Mouse (Mus musculus) hindbrain, embryonic 14.5 days (tissue): ENCODE measurements around the gene Pdzrn3. TPM values are rescaled to one million over a fixed set of nuclear protein-coding genes. Genes with fewer than 3 reads are reported as not detected.

Experiments
- ATAC-seq: fragments of 200-750 bp; cut with Nextera tagmentation; 2 replicates; pipeline ENCODE4 v1.8.0; 2017; ENCODE audit warnings: moderate number of reproducible peaks, mild to moderate bottlenecking, moderate TSS enrichment, moderate library complexity; ENCODE audit not compliant: low FRiP score
- DNase-seq: peaks from one replicate; pipeline ENCODE4 v3.0.0-alpha.2; 2015; ENCODE audit warnings: low spot score
- H3K27ac ChIP-seq: fragments of 300-500 bp; sonication (generic); 2 replicates; pipeline ENCODE4 v1.5.1; 2014; ENCODE audit warnings: mild to moderate bottlenecking, moderate library complexity
- H3K27me3 ChIP-seq: fragments of 300-500 bp; sonication (generic); 2 replicates; pipeline ENCODE4 v1.6.1; 2014; ENCODE audit warnings: mild to moderate bottlenecking, low read length, mixed read lengths; ENCODE audit not compliant: control insufficient read depth, insufficient read depth
- H3K36me3 ChIP-seq: fragments of 300-500 bp; sonication (generic); replicated peaks from 2 replicates; pipeline ENCODE4 v1.6.1; 2014; ENCODE audit not compliant: control insufficient read depth, insufficient read depth
- H3K4me1 ChIP-seq: fragments of 300-500 bp; sonication (generic); replicated peaks from 2 replicates; pipeline ENCODE4 v1.6.1; 2014; ENCODE audit warnings: antibody characterized with exemption, low read length, mixed read lengths; ENCODE audit not compliant: control insufficient read depth, insufficient read depth
- H3K4me2 ChIP-seq: fragments of 300-500 bp; sonication (generic); replicated peaks from 2 replicates; pipeline ENCODE4 v1.6.1; 2014; ENCODE audit warnings: mild to moderate bottlenecking, moderate library complexity
- H3K4me3 ChIP-seq: fragments of 300-500 bp; sonication (generic); replicated peaks from 2 replicates; pipeline ENCODE4 v1.5.1; 2014; ENCODE audit warnings: mild to moderate bottlenecking, low read length
- H3K9ac ChIP-seq: fragments of 300-500 bp; sonication (generic); 2 replicates; pipeline ENCODE4 v1.6.1; 2014
- H3K9me3 ChIP-seq: fragments of 300-500 bp; sonication (generic); 2 replicates; pipeline ENCODE4 v1.6.1; 2016; ENCODE audit warnings: low read length; ENCODE audit not compliant: control insufficient read depth
- WGBS: fragments of 180-500 bp; shearing (Covaris S2); extraction: QIAGEN DNeasy Blood & Tissue Kit; methylation state at CpG from one replicate; pipeline ENCODE4 v1.1.7; 2014; 5-methylcytosine and 5-hydroxymethylcytosine counted together
- polyA plus RNA-seq: library from polyadenylated mRNA; unstranded; fragments of >200 nt; fragmentation: Nextera tagmentation; extraction: Ambion mirVana; gene quantifications from 2 replicates; pipeline ENCODE4 v1.2.1, GENCODE M21; 2014

Pdzrn3 gene
- polyA plus RNA-seq, 1 experiment from 2014 or later: 23.2 TPM

DNA sequence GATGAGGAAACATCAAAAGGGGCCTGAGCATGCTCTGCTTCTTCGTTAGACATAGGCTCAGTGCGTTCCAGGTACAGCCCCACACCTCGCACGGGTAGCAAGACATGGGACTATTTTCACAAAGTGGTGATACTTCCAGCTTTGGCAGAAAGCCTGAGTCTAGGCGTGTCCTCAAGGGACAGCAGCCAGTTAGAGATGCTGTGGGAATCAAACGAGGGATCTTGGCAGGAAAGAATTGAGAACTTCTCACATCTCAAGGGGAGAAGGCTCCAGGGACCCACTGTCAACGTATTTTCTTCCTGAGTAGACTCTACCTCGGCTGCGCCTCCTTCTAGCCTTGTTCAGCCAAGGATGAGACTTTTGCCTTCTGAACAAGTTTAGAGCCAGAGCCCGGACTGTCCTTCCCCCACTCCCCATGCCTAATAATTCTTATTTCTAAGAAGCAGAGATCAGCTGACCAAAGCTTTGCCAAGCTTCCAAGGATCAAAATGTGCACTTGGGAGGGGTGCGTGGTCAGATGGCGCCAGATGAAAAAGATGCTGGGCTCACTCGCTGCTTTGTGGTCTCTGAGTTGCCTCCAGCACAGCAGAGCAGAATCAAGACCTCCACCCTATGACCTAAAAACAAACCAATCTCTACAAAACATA lies 99.3 kb downstream of the Pdzrn3 start:
- DNase-seq: no peak
- Histone ChIP-seq H3K9ac (no peak overlapping the region), H3K4me2 (no peak overlapping the region), H3K4me3 (no peak overlapping the region), H3K4me1 (peaks cover 20% of the 10 kb centered on the region; the same call in 1 of the 2 replicates), H3K36me3 (no peaks in the 10 kb centered on the region), H3K27ac (no peak overlapping the region), H3K9me3 (no peaks in the 10 kb centered on the region), H3K27me3 (peaks cover 4% of the 10 kb centered on the region; the same call in 1 of the 2 replicates)
- 72% methylated on average over 13 of the region's 13 CpGs for WGBS
- no peak for ATAC-seq

DNA sequence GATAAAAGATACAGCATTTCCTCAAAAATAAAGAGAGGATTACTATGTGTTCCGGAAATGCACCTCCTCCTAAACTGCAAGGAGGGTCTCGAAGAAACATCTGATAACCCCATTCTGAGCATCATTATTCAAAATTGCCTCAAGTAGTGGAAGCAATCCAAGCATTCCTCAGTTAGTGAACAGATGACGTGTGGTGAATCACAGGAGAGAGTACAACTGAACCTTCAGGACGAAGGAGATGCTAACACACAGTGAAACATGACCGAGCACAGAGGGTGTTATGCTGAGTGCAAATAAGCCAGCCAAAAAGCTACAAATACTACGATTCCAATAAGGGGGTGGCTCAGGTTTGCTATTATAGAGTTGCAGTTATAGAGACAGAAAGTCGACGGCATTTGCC lies 101.4 kb downstream of the Pdzrn3 start:
- H3K9me3 ChIP-seq: no peaks in the 10 kb centered on the region
- H3K4me2 ChIP-seq: no peak overlapping the region
- DNase-seq: no peak
- H3K9ac ChIP-seq: no peak overlapping the region
- H3K27ac ChIP-seq: no peak overlapping the region
- H3K27me3 ChIP-seq: peaks cover 13% of the 10 kb centered on the region; the same call in 1 of the 2 replicates
- no peak for ATAC-seq
- no peaks in the 10 kb centered on the region for H3K36me3 ChIP-seq
- H3K4me1 ChIP-seq: peaks cover 13% of the 10 kb centered on the region; the same call in 1 of the 2 replicates
- 81% methylated on average over 8 of the region's 8 CpGs for WGBS
- H3K4me3 ChIP-seq: no peak overlapping the region

DNA sequence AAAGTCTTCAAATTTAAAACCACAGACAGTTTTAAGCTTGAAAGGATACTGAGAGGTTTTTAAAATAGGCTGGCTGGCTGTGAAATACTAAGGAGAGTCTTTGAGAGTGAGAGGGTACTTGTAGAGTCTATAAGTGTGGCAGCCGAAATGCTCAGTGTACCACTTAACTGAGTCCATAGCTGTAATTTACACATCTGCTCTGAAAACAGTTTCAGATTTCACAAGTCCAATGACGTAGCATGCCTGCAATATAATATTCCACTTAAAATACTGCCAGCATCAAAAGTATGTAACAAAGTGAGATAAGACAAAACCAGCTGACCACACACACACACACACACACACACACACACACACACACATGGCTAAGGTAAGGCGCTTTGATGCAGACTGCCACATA lies 101.9 kb downstream of the Pdzrn3 start:
- ATAC-seq (no peak), DNase-seq (no peak)
- WGBS: 92% methylated on average over 3 of the region's 3 CpGs
- Histone ChIP-seq H3K36me3 (no peaks in the 10 kb centered on the region), H3K27me3 (peaks cover 14% of the 10 kb centered on the region; the same call in 1 of the 2 replicates), H3K4me2 (no peak overlapping the region), H3K27ac (no peak overlapping the region), H3K4me1 (peaks cover 8% of the 10 kb centered on the region; the same call in 1 of the 2 replicates), H3K4me3 (no peak overlapping the region), H3K9ac (no peak overlapping the region), H3K9me3 (no peaks in the 10 kb centered on the region)

DNA sequence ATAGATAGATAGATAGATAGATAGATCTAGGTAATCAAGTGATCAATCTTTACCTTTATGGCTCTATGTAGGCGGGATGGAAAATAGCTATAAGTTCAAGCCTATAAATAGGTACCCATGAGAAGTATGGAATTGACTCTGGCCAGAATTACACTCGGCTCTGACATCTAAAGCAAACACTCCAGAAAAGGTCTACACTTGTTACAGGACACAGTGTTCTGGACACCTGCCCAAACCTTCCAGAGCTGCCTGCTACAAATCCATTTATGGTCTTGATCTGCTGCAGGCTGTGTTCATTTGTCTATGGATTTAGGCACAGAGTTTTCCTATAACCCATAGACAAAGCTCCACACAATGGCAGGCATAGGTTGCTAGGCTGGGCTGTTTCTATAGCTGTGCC lies 102.9 kb downstream of the Pdzrn3 start:
- H3K4me2 ChIP-seq: no peak overlapping the region
- 0 out of 2 replicates have a peak, but pooled peaks cover 11% of the 10 kb centered on the region for H3K27me3 ChIP-seq
- H3K36me3 ChIP-seq: no peaks in the 10 kb centered on the region
- no peaks in the 10 kb centered on the region for H3K9me3 ChIP-seq
- 86% methylated on average over 2 of the region's 2 CpGs for WGBS
- H3K4me1 ChIP-seq: 0 out of 2 replicates have a peak, but pooled peaks cover 3% of the 10 kb centered on the region
- no peak overlapping the region for H3K4me3 ChIP-seq
- H3K27ac ChIP-seq: no peak overlapping the region
- DNase-seq (no peak), ATAC-seq (no peak)
- H3K9ac ChIP-seq: no peak overlapping the region

DNA sequence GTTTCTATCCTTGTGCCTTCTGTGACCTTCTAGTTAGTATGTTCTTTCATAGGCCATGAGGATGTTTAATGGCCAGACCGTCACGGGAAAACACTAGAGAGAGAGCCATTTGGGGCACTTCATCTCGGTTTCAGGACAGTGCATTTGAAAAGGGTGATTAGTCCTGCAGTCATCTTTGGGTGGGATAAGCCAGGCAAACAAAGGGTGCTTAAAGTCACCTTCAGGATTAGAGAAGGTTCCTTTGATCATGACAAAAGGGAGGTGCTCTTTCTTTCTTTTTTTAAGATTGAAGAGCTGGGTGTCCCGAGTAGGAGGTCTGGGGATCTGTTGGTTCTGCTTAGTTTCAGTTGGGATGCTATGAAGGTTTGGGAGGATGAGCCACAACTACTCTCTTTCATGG lies 105.4 kb downstream of the Pdzrn3 start:
- Histone ChIP-seq H3K4me3 (no peak overlapping the region), H3K9me3 (no peaks in the 10 kb centered on the region), H3K4me1 (no peaks in the 10 kb centered on the region; the same call in 1 of the 2 replicates), H3K4me2 (no peak overlapping the region), H3K27me3 (0 out of 2 replicates have a peak, but pooled peaks cover 11% of the 10 kb centered on the region), H3K9ac (no peak overlapping the region), H3K36me3 (no peaks in the 10 kb centered on the region), H3K27ac (no peak overlapping the region)
- ATAC-seq (no peak), DNase-seq (no peak)
- 16% methylated on average over 4 of the region's 4 CpGs for WGBS

DNA sequence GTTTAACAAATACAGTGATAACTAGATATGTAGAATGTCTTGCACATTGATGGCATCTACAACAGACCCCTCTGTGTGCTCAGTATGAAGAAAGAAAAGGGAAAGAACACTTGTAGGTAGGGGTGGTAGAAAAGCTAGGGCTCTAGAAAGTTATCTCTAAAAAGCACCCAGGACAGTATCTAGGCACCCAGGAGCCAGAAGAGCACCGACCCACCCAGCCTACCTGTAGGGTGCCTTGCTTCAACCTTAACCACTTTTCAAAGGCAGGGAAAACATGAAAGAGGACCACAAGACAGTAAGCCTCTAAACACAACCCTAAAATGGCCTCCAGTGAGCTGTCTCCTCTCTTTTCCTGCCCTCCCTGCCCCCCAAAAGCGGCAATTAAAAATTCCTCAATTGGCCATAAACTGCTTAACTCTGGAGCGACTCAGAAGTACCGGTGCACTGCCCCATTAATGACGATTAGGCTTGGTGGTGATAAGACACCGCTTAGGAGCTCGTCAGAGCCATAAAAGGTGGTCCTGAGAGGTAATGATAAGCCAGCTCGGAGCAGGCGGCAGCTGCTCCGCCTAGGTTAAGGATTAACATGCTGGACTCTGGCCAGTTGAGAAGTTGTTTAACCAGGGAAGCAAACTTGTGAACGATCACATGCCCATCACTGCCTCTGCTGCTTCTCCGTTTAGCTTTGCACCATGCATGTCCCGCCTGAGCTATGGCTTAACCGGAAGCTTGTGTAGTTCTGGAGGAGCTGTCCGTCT lies 106.1 kb downstream of the Pdzrn3 start:
- Histone ChIP-seq H3K27me3 (0 out of 2 replicates have a peak, but pooled peaks cover 11% of the 10 kb centered on the region), H3K4me3 (no peak overlapping the region)

DNA sequence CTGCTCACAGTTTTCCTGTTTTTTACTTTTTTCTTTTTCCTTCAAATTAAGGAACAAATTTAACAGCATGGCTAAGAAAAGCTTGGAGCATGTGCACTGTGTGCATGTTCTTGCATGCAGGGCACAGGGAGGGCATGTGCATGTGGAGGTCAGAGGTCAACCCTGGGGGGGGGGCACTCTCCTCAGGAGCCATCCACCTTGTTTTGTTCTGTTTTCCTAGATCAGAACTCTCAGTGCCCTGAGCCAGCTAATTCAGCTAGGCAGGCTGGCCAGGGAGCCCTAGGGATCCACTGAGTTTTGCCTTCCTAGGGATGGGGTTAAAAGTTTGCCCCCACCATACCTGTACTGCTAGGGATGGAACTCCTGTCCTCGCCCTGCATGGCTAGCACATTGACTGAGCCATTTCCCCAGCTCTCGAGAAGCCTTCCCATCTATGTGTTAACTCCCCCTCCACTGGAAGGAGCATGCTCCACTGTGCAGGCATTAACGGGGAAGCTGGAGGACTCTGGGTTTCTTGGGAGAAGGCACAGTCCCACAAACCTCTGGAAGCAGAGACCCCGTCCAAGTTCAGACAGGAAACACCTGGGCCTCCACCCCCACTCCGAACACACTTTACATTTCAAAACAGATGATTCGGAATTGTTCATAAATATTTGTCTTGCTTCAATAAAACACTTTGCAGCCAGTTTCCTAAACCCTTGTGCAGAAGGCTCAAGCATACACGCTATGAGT lies 107.4 kb downstream of the Pdzrn3 start:
- 57% methylated on average over 7 of the region's 7 CpGs for WGBS
- Histone ChIP-seq H3K36me3 (no peaks in the 10 kb centered on the region), H3K4me3 (no peak overlapping the region), H3K4me2 (no peak overlapping the region), H3K27ac (no peak overlapping the region), H3K27me3 (0 out of 2 replicates have a peak, but pooled peaks cover 11% of the 10 kb centered on the region), H3K9ac (no peak overlapping the region), H3K4me1 (no peaks in the 10 kb centered on the region; the same call in 1 of the 2 replicates), H3K9me3 (no peaks in the 10 kb centered on the region)
- ATAC-seq (no peak), DNase-seq (no peak)

More for the DNA sequence above, 106.1 kb downstream of the Pdzrn3 start:
- Histone ChIP-seq H3K27ac (no peak overlapping the region), H3K9ac (no peak overlapping the region), H3K4me1 (no peaks in the 10 kb centered on the region; the same call in 1 of the 2 replicates), H3K4me2 (no peak overlapping the region), H3K36me3 (no peaks in the 10 kb centered on the region), H3K9me3 (no peaks in the 10 kb centered on the region)
- 41% methylated on average over 15 of the region's 15 CpGs for WGBS
- ATAC-seq (no peak), DNase-seq (no peak)

DNA sequence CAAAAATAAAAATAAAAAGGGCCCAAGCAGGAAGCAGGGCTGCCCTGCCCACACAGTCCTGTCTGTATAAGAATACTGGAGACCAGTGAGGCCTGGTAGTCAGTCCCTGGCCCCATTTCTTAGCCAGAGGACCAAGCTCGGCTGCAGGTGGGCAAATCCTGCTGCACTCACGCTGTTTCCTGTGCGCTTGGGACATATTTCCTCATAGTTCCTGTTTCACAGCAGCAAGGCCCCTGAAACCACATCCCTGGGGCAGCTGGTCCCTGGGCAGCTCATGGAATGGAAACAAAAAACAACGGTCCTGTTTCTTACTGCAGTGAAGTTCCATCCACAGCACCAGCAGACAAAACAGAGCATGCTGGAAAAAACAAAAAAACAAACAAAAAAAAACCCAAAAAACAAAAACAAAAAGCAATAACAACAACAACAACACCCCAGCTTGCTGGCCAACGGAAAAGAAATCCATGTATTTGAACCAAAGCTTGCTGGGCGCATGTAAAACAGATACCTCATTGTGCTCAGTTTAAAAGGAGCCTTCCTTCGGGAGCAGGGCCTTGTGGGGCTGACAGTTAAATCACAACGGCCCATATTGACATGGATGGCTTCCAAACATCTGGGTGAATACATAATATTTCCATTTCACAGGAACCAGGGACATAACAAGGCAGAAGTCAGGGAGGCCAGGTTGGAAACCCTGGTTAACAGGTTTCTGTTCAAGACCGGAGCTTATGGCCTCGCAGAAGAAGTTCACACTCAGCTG lies 108.2 kb downstream of the Pdzrn3 start:
- DNase-seq: no peak
- H3K36me3 ChIP-seq: no peaks in the 10 kb centered on the region
- H3K27me3 ChIP-seq: 0 out of 2 replicates have a peak, but pooled peaks cover 11% of the 10 kb centered on the region
- no peak for ATAC-seq
- H3K4me3 ChIP-seq: no peak overlapping the region
- no peaks in the 10 kb centered on the region; the same call in 1 of the 2 replicates for H3K4me1 ChIP-seq
- 40% methylated on average over 10 of the region's 10 CpGs for WGBS
- H3K27ac ChIP-seq: no peak overlapping the region
- H3K9ac ChIP-seq: no peak overlapping the region
- H3K4me2 ChIP-seq: no peak overlapping the region
- H3K9me3 ChIP-seq: no peaks in the 10 kb centered on the region
